In the genomic region with DNA sequence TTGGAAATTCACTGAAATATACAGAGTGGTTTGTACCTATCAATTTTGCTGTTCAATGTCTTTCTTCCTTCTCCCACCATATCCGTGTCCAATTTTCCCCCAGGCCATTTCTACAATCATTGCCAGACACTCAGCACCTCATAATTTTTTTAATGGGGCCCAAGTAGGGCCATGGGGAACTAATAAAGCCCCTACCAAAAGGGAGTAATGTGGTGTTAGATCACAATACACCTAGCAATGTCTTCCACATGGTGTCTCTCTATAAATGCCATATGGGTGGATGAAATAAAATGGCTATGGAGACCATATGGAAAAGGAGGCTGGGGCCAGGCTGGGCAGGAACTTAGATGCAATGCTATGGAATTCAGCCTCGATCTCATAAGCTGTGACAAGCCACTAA, we compare ENCODE assay signal across 15 mouse cellular contexts.
"Had no signal": no experiment of that assay in that cellular context is flagged by ENCODE, and none has a peak within 500 bp of the region (broad histone marks: within the 10 kb centered on the region; RNA-seq: fewer than 3 reads in every experiment).

No protein-coding gene starts in this region.

- H3K27ac ChIP-seq: midbrain, embryonic 10.5 days; midbrain, embryonic 12.5 days; neural tube, embryonic 13.5 days; stomach, embryonic 15.5 days; stomach, postnatal 0 days had no signal

- H3K27me3 ChIP-seq: midbrain, embryonic 12.5 days; neural tube, embryonic 13.5 days; stomach, embryonic 15.5 days had no signal

- H3K9me3 ChIP-seq: midbrain, embryonic 10.5 days; midbrain, embryonic 12.5 days; neural tube, embryonic 13.5 days; stomach, embryonic 15.5 days had no signal

- H3K4me3 ChIP-seq: midbrain, embryonic 10.5 days; midbrain, embryonic 12.5 days; myocyte; neural tube, embryonic 13.5 days; stomach, embryonic 15.5 days had no signal

- H3K36me3 ChIP-seq: midbrain, embryonic 10.5 days; midbrain, embryonic 12.5 days; neural tube, embryonic 13.5 days; stomach, embryonic 15.5 days had no signal

- H3K9ac ChIP-seq: midbrain, embryonic 12.5 days; neural tube, embryonic 13.5 days; stomach, embryonic 15.5 days had no signal

- DNase-seq: lung, adult 2 months; lung, postnatal 10 days; lung, postnatal 4 days; midbrain, embryonic 14.5 days; right cerebral cortex, postnatal 14 days; thymus, adult 2 months; thymus, postnatal 25 days; thymus, postnatal 4 days had no signal

- H3K4me2 ChIP-seq: midbrain, embryonic 12.5 days; neural tube, embryonic 13.5 days; stomach, embryonic 15.5 days had no signal

- ATAC-seq: midbrain, embryonic 16.5 days had no signal

- H3K4me1 ChIP-seq: midbrain, embryonic 12.5 days; neural tube, embryonic 13.5 days; stomach, embryonic 15.5 days had no signal
